Mouse (Mus musculus) liver, embryonic 14.5 days (tissue): ENCODE data around the gene Prdm16.
A peak's percentile ranks its signal among the peaks of the same experiment; 100 is the strongest.

Experiments used
- CTCF ChIP-seq: IDR thresholded peaks from 2 replicates; pipeline ENCODE4 v1.5.1; 2016; ENCODE audit warnings: antibody characterized with exemption, low read depth, control low read depth
- EP300 ChIP-seq: IDR thresholded peaks from 2 replicates; pipeline ENCODE4 v1.6.1; 2016; ENCODE audit warnings: antibody characterized with exemption, low read depth

DNA sequence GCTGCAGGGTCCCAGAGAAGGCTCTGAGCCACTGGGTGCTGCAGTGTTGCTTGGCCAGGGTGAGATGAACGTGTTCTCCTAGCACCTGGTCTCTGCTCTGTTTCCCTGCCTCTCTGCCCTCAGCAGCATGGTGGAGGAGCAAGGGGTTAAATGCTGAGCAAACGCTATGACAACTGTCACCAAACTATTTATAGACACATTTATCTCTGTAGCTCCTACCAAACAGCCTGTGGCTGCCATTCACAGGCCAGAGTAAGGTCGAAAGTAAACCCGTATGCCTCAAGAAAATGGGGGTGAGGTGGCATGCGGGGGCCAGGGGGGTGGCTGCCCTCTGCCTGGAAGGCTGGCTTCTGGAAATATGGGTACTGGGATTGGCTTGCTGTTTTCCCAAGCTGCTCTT lies 94.1 kb downstream of the Prdm16 start:
- no peak for TF ChIP-seq CTCF
- peak; percentile 27; the same call in 1 of the 2 replicates for TF ChIP-seq EP300
